Mouse (Mus musculus): ENCODE measurements around the gene Pip4k2b. TPM values are rescaled to one million over a fixed set of nuclear protein-coding genes. Genes with fewer than 3 reads are reported as not detected.
A peak's percentile ranks its signal among the peaks of the same experiment; 100 is the strongest.

The Pip4k2b gene
- polyA plus RNA-seq, 1 experiment from 2014 or later = 4.7 TPM

GRCm38 (mm10) chr11:97778918-97779317, 34.4 kb upstream of the Pip4k2b start:
- H3K4me1 ChIP-seq (replicated peaks; ENCODE audit: control insufficient read depth, insufficient read depth, low read length) = peaks cover 24% of the 10 kb centered on the region
- no peak overlapping the region for H3K27ac ChIP-seq (ENCODE audit: low read length)
- H3K27me3 ChIP-seq (replicated peaks; ENCODE audit: control insufficient read depth, insufficient read depth, low read length) = no peaks in the 10 kb centered on the region
- no peak overlapping the region for H3K4me2 ChIP-seq (ENCODE audit: low read length)
- WGBS = 97% methylated on average over 1 of the region's 1 CpGs
- H3K4me3 ChIP-seq (replicated peaks; ENCODE audit: low read length) = no peak overlapping the region
- H3K36me3 ChIP-seq (ENCODE audit: control insufficient read depth, insufficient read depth) = peaks cover 32% of the 10 kb centered on the region
- no peak for ATAC-seq
- no peaks in the 10 kb centered on the region for H3K9me3 ChIP-seq (ENCODE audit: control insufficient read depth, low read length)
- no peak overlapping the region for H3K9ac ChIP-seq (replicated peaks; ENCODE audit: low read depth, low read length)

GRCm38 (mm10) chr11:97777129-97777529, 32.6 kb upstream of the Pip4k2b start:
- H3K4me1 ChIP-seq (replicated peaks; ENCODE audit: control insufficient read depth, insufficient read depth, low read length) = peaks cover 18% of the 10 kb centered on the region
- no peaks in the 10 kb centered on the region for H3K27me3 ChIP-seq (replicated peaks; ENCODE audit: control insufficient read depth, insufficient read depth, low read length)
- no peak overlapping the region for H3K27ac ChIP-seq (ENCODE audit: low read length)
- no peak overlapping the region for H3K4me2 ChIP-seq (ENCODE audit: low read length)
- no peak overlapping the region for H3K4me3 ChIP-seq (replicated peaks; ENCODE audit: low read length)
- no peaks in the 10 kb centered on the region for H3K9me3 ChIP-seq (ENCODE audit: control insufficient read depth, low read length)
- H3K36me3 ChIP-seq (ENCODE audit: control insufficient read depth, insufficient read depth) = peaks cover 32% of the 10 kb centered on the region
- H3K9ac ChIP-seq (replicated peaks; ENCODE audit: low read depth, low read length) = no peak overlapping the region
- 46% methylated on average over 2 of the region's 2 CpGs for WGBS
- ATAC-seq = no peak

GRCm38 (mm10) chr11:97776497-97777128, 32.1 kb upstream of the Pip4k2b start:
- Histone ChIP-seq H3K36me3 (ENCODE audit: control insufficient read depth, insufficient read depth) (peaks cover 32% of the 10 kb centered on the region), H3K4me3 (replicated peaks; ENCODE audit: low read length) (no peak overlapping the region)

GRCm38 (mm10) chr11:97775808-97776496, 31.4 kb upstream of the Pip4k2b start, which contains the start of gene 1700001P01Rik:
Gene 1700001P01Rik (minus strand): TSS chr11:97775918.
- no peak for ATAC-seq

More at GRCm38 (mm10) chr11:97776497-97777128, 32.1 kb upstream of the Pip4k2b start:
- no peak overlapping the region for H3K27ac ChIP-seq (ENCODE audit: low read length)
- WGBS = 58% methylated on average over 5 of the region's 5 CpGs
- H3K27me3 ChIP-seq (replicated peaks; ENCODE audit: control insufficient read depth, insufficient read depth, low read length) = no peaks in the 10 kb centered on the region
- no peaks in the 10 kb centered on the region for H3K9me3 ChIP-seq (ENCODE audit: control insufficient read depth, low read length)
- ATAC-seq = no peak
- H3K4me2 ChIP-seq (ENCODE audit: low read length) = no peak overlapping the region
- no peak overlapping the region for H3K9ac ChIP-seq (replicated peaks; ENCODE audit: low read depth, low read length)
- peaks cover 18% of the 10 kb centered on the region for H3K4me1 ChIP-seq (replicated peaks; ENCODE audit: control insufficient read depth, insufficient read depth, low read length)

GRCm38 (mm10) chr11:97775186-97775585, 30.7 kb upstream of the Pip4k2b start:
- Histone ChIP-seq H3K9ac (replicated peaks; ENCODE audit: low read depth, low read length) (no peak overlapping the region), H3K4me3 (replicated peaks; ENCODE audit: low read length) (no peak overlapping the region), H3K9me3 (ENCODE audit: control insufficient read depth, low read length) (no peaks in the 10 kb centered on the region), H3K4me1 (replicated peaks; ENCODE audit: control insufficient read depth, insufficient read depth, low read length) (peaks cover 5% of the 10 kb centered on the region), H3K4me2 (ENCODE audit: low read length) (no peak overlapping the region), H3K27me3 (replicated peaks; ENCODE audit: control insufficient read depth, insufficient read depth, low read length) (no peaks in the 10 kb centered on the region), H3K36me3 (ENCODE audit: control insufficient read depth, insufficient read depth) (peaks cover 28% of the 10 kb centered on the region), H3K27ac (ENCODE audit: low read length) (no peak overlapping the region)
- ATAC-seq = no peak
- 75% methylated on average over 13 of the region's 13 CpGs for WGBS

More at GRCm38 (mm10) chr11:97775808-97776496, 31.4 kb upstream of the Pip4k2b start, which contains the start of gene 1700001P01Rik:
- Histone ChIP-seq H3K9me3 (ENCODE audit: control insufficient read depth, low read length) (no peaks in the 10 kb centered on the region), H3K4me1 (replicated peaks; ENCODE audit: control insufficient read depth, insufficient read depth, low read length) (peaks cover 12% of the 10 kb centered on the region), H3K27ac (ENCODE audit: low read length) (no peak within 1 kb of the TSS), H3K4me3 (replicated peaks; ENCODE audit: low read length) (no peak within 1 kb of the TSS), H3K9ac (replicated peaks; ENCODE audit: low read depth, low read length) (no peak within 1 kb of the TSS), H3K36me3 (ENCODE audit: control insufficient read depth, insufficient read depth) (peaks cover 32% of the 10 kb centered on the region), H3K4me2 (ENCODE audit: low read length) (no peak within 1 kb of the TSS), H3K27me3 (replicated peaks; ENCODE audit: control insufficient read depth, insufficient read depth, low read length) (no peaks in the 10 kb centered on the region)
- 39% methylated on average over 17 of the region's 17 CpGs for WGBS

GRCm38 (mm10) chr11:97771410-97771809, 26.9 kb upstream of the Pip4k2b start:
- Histone ChIP-seq H3K9ac (replicated peaks; ENCODE audit: low read depth, low read length) (no peak overlapping the region), H3K9me3 (ENCODE audit: control insufficient read depth, low read length) (no peaks in the 10 kb centered on the region), H3K4me2 (ENCODE audit: low read length) (no peak overlapping the region), H3K27me3 (replicated peaks; ENCODE audit: control insufficient read depth, insufficient read depth, low read length) (no peaks in the 10 kb centered on the region), H3K4me3 (replicated peaks; ENCODE audit: low read length) (no peak overlapping the region), H3K36me3 (ENCODE audit: control insufficient read depth, insufficient read depth) (no peaks in the 10 kb centered on the region), H3K27ac (ENCODE audit: low read length) (no peak overlapping the region), H3K4me1 (replicated peaks; ENCODE audit: control insufficient read depth, insufficient read depth, low read length) (no peaks in the 10 kb centered on the region; the same call in 1 of the 2 replicates)
- no peak for ATAC-seq
- WGBS = 84% methylated on average over 14 of the region's 14 CpGs

- no peak overlapping the region for H3K4me2 ChIP-seq (ENCODE audit: low read length)
- H3K27ac ChIP-seq (ENCODE audit: low read length) = no peak overlapping the region
- H3K9me3 ChIP-seq (ENCODE audit: control insufficient read depth, low read length) = no peaks in the 10 kb centered on the region
- H3K4me3 ChIP-seq (replicated peaks; ENCODE audit: low read length) = no peak overlapping the region
- WGBS = 50% methylated on average over 2 of the region's 2 CpGs
- no peaks in the 10 kb centered on the region for H3K27me3 ChIP-seq (replicated peaks; ENCODE audit: control insufficient read depth, insufficient read depth, low read length)
- H3K4me1 ChIP-seq (replicated peaks; ENCODE audit: control insufficient read depth, insufficient read depth, low read length) = peaks cover 12% of the 10 kb centered on the region
- H3K36me3 ChIP-seq (ENCODE audit: control insufficient read depth, insufficient read depth) = no peaks in the 10 kb centered on the region
- ATAC-seq = no peak
- no peak overlapping the region for H3K9ac ChIP-seq (replicated peaks; ENCODE audit: low read depth, low read length)
Observed at GRCm38 (mm10) chr11:97769704-97770103, 25.2 kb upstream of the Pip4k2b start.

GRCm38 (mm10) chr11:97766154-97766881, 21.8 kb upstream of the Pip4k2b start, which contains the start of gene Cwc25:
Gene Cwc25 (minus strand): TSS chr11:97766556.
- Histone ChIP-seq H3K27ac (ENCODE audit: low read length) (peak within 1 kb of the TSS; percentile 84), H3K4me1 (replicated peaks; ENCODE audit: control insufficient read depth, insufficient read depth, low read length) (peaks cover 12% of the 10 kb centered on the region), H3K4me2 (ENCODE audit: low read length) (peak within 1 kb of the TSS; percentile 80), H3K9me3 (ENCODE audit: control insufficient read depth, low read length) (no peaks in the 10 kb centered on the region), H3K9ac (replicated peaks; ENCODE audit: low read depth, low read length) (peak within 1 kb of the TSS; percentile 82), H3K4me3 (replicated peaks; ENCODE audit: low read length) (peak within 1 kb of the TSS; percentile 80), H3K36me3 (ENCODE audit: control insufficient read depth, insufficient read depth) (peaks cover 5% of the 10 kb centered on the region; the same call in 1 of the 2 replicates), H3K27me3 (replicated peaks; ENCODE audit: control insufficient read depth, insufficient read depth, low read length) (no peaks in the 10 kb centered on the region)
- under 1% methylated on average over 38 of the region's 38 CpGs for WGBS
- peak; percentile 97 for ATAC-seq

GRCm38 (mm10) chr11:97761638-97762037, 17.1 kb upstream of the Pip4k2b start:
- peaks cover 13% of the 10 kb centered on the region; the same call in 1 of the 2 replicates for H3K36me3 ChIP-seq (ENCODE audit: control insufficient read depth, insufficient read depth)
- H3K9me3 ChIP-seq (ENCODE audit: control insufficient read depth, low read length) = no peaks in the 10 kb centered on the region

More at GRCm38 (mm10) chr11:97761638-97762037, 17.1 kb upstream of the Pip4k2b start:
- H3K27me3 ChIP-seq (replicated peaks; ENCODE audit: control insufficient read depth, insufficient read depth, low read length) = no peaks in the 10 kb centered on the region
- no peak for ATAC-seq
- H3K4me2 ChIP-seq (ENCODE audit: low read length) = no peak overlapping the region
- H3K9ac ChIP-seq (replicated peaks; ENCODE audit: low read depth, low read length) = no peak overlapping the region
- no peak overlapping the region for H3K27ac ChIP-seq (ENCODE audit: low read length)
- no peak overlapping the region for H3K4me3 ChIP-seq (replicated peaks; ENCODE audit: low read length)
- H3K4me1 ChIP-seq (replicated peaks; ENCODE audit: control insufficient read depth, insufficient read depth, low read length) = peaks cover 12% of the 10 kb centered on the region

Data from forebrain, embryonic 16.5 days (tissue).